Mouse (Mus musculus) hindbrain, embryonic 14.5 days (tissue): ENCODE measurements at regions not wholly inside any gene's neighbourhood (a gene's known extent, or its start where the extent isn't known, plus 50 kb on each side); places are given as distances from the start of the nearest gene placed in this dataset.

Experiments used
- ATAC-seq: fragments of 200-750 bp; cut with Nextera tagmentation; 2 replicates; pipeline ENCODE4 v1.8.0; 2017; ENCODE audit warnings: moderate number of reproducible peaks, mild to moderate bottlenecking, moderate TSS enrichment, moderate library complexity; ENCODE audit not compliant: low FRiP score
- DNase-seq: peaks from one replicate; pipeline ENCODE4 v3.0.0-alpha.2; 2015; ENCODE audit warnings: low spot score
- H3K27ac ChIP-seq: fragments of 300-500 bp; sonication (generic); 2 replicates; pipeline ENCODE4 v1.5.1; 2014; ENCODE audit warnings: mild to moderate bottlenecking, moderate library complexity
- H3K27me3 ChIP-seq: fragments of 300-500 bp; sonication (generic); 2 replicates; pipeline ENCODE4 v1.6.1; 2014; ENCODE audit warnings: mild to moderate bottlenecking, low read length, mixed read lengths; ENCODE audit not compliant: control insufficient read depth, insufficient read depth
- H3K36me3 ChIP-seq: fragments of 300-500 bp; sonication (generic); replicated peaks from 2 replicates; pipeline ENCODE4 v1.6.1; 2014; ENCODE audit not compliant: control insufficient read depth, insufficient read depth
- H3K4me1 ChIP-seq: fragments of 300-500 bp; sonication (generic); replicated peaks from 2 replicates; pipeline ENCODE4 v1.6.1; 2014; ENCODE audit warnings: antibody characterized with exemption, low read length, mixed read lengths; ENCODE audit not compliant: control insufficient read depth, insufficient read depth
- H3K4me2 ChIP-seq: fragments of 300-500 bp; sonication (generic); replicated peaks from 2 replicates; pipeline ENCODE4 v1.6.1; 2014; ENCODE audit warnings: mild to moderate bottlenecking, moderate library complexity
- H3K4me3 ChIP-seq: fragments of 300-500 bp; sonication (generic); replicated peaks from 2 replicates; pipeline ENCODE4 v1.5.1; 2014; ENCODE audit warnings: mild to moderate bottlenecking, low read length
- H3K9ac ChIP-seq: fragments of 300-500 bp; sonication (generic); 2 replicates; pipeline ENCODE4 v1.6.1; 2014
- H3K9me3 ChIP-seq: fragments of 300-500 bp; sonication (generic); 2 replicates; pipeline ENCODE4 v1.6.1; 2016; ENCODE audit warnings: low read length; ENCODE audit not compliant: control insufficient read depth
- WGBS: fragments of 180-500 bp; shearing (Covaris S2); extraction: QIAGEN DNeasy Blood & Tissue Kit; methylation state at CpG from one replicate; pipeline ENCODE4 v1.1.7; 2014; 5-methylcytosine and 5-hydroxymethylcytosine counted together

- ATAC-seq = peak; percentile 25; the same call in 1 of the 2 replicates
- no peaks in the 10 kb centered on the region for H3K36me3 ChIP-seq
- no peak for DNase-seq
These were observed 187.7 kb downstream of the Ankrd16 start for GRCm38 (mm10) chr2:11965374-11965773.

GRCm38 (mm10) chr2:11967001-11967400 lies 189.3 kb downstream of the Ankrd16 start:
- H3K27me3 ChIP-seq = no peaks in the 10 kb centered on the region
- H3K4me3 ChIP-seq = no peak overlapping the region
- no peak overlapping the region for H3K27ac ChIP-seq
- H3K4me2 ChIP-seq = no peak overlapping the region
- H3K36me3 ChIP-seq = no peaks in the 10 kb centered on the region
- WGBS = 77% methylated on average over 2 of the region's 2 CpGs
- DNase-seq = no peak
- no peak overlapping the region for H3K9ac ChIP-seq
- ATAC-seq = no peak
- no peaks in the 10 kb centered on the region for H3K4me1 ChIP-seq
- no peaks in the 10 kb centered on the region for H3K9me3 ChIP-seq

More at GRCm38 (mm10) chr2:11965374-11965773, 187.7 kb downstream of the Ankrd16 start:
- Histone ChIP-seq H3K27ac (no peak overlapping the region), H3K9ac (no peak overlapping the region), H3K9me3 (no peaks in the 10 kb centered on the region), H3K4me3 (no peak overlapping the region), H3K4me2 (no peak overlapping the region), H3K27me3 (no peaks in the 10 kb centered on the region), H3K4me1 (no peaks in the 10 kb centered on the region)
- 70% methylated on average over 3 of the region's 3 CpGs for WGBS

- DNase-seq (no peak), ATAC-seq (no peak)
- Histone ChIP-seq H3K27me3 (no peaks in the 10 kb centered on the region), H3K9me3 (no peaks in the 10 kb centered on the region), H3K9ac (no peak overlapping the region), H3K4me3 (no peak overlapping the region), H3K4me2 (no peak overlapping the region), H3K27ac (no peak overlapping the region), H3K36me3 (no peaks in the 10 kb centered on the region), H3K4me1 (no peaks in the 10 kb centered on the region)
- WGBS = 95% methylated on average over 5 of the region's 5 CpGs
These were observed 194.3 kb downstream of the Ankrd16 start for GRCm38 (mm10) chr2:11971972-11972371.

- Histone ChIP-seq H3K27ac (no peak overlapping the region), H3K4me1 (no peaks in the 10 kb centered on the region), H3K27me3 (no peaks in the 10 kb centered on the region), H3K4me3 (no peak overlapping the region), H3K9ac (no peak overlapping the region), H3K9me3 (no peaks in the 10 kb centered on the region), H3K36me3 (no peaks in the 10 kb centered on the region), H3K4me2 (no peak overlapping the region)
- DNase-seq = peak; percentile 85
- peak; percentile 77 for ATAC-seq
- WGBS = 37% methylated on average over 24 of the region's 24 CpGs
These were observed 224.5 kb downstream of the Ankrd16 start for GRCm38 (mm10) chr2:12001938-12002899.

GRCm38 (mm10) chr2:12004330-12004729 lies 226.7 kb downstream of the Ankrd16 start:
- 74% methylated on average over 4 of the region's 4 CpGs for WGBS
- Histone ChIP-seq H3K4me3 (no peak overlapping the region), H3K27ac (no peak overlapping the region), H3K9me3 (no peaks in the 10 kb centered on the region), H3K4me1 (no peaks in the 10 kb centered on the region), H3K4me2 (no peak overlapping the region), H3K9ac (no peak overlapping the region), H3K36me3 (no peaks in the 10 kb centered on the region), H3K27me3 (no peaks in the 10 kb centered on the region)
- DNase-seq (no peak), ATAC-seq (no peak)

GRCm38 (mm10) chr2:12007201-12007600 lies 229.5 kb downstream of the Ankrd16 start:
- Histone ChIP-seq H3K27me3 (no peaks in the 10 kb centered on the region), H3K36me3 (no peaks in the 10 kb centered on the region)
- no peak for ATAC-seq

GRCm38 (mm10) chr2:12011441-12011840 lies 233.8 kb downstream of the Ankrd16 start:
- Histone ChIP-seq H3K4me2 (no peak overlapping the region), H3K36me3 (no peaks in the 10 kb centered on the region), H3K27me3 (no peaks in the 10 kb centered on the region), H3K4me3 (no peak overlapping the region), H3K27ac (no peak overlapping the region), H3K4me1 (no peaks in the 10 kb centered on the region), H3K9ac (no peak overlapping the region), H3K9me3 (no peaks in the 10 kb centered on the region)
- DNase-seq = no peak
- WGBS = 59% methylated on average over 3 of the region's 3 CpGs
- no peak for ATAC-seq

More at GRCm38 (mm10) chr2:12007201-12007600, 229.5 kb downstream of the Ankrd16 start:
- Histone ChIP-seq H3K27ac (no peak overlapping the region), H3K9me3 (no peaks in the 10 kb centered on the region), H3K4me3 (no peak overlapping the region), H3K4me1 (no peaks in the 10 kb centered on the region), H3K9ac (no peak overlapping the region), H3K4me2 (no peak overlapping the region)
- 97% methylated on average over 4 of the region's 4 CpGs for WGBS
- no peak for DNase-seq

- 15% methylated on average over 1 of the region's 1 CpGs for WGBS
- DNase-seq = no peak
- ATAC-seq = no peak
These were observed 241.9 kb downstream of the Ankrd16 start for GRCm38 (mm10) chr2:12019607-12020006.

GRCm38 (mm10) chr2:12023402-12024111 lies 245.9 kb downstream of the Ankrd16 start:
- H3K4me2 ChIP-seq = no peak overlapping the region
- no peaks in the 10 kb centered on the region for H3K36me3 ChIP-seq
- DNase-seq = no peak
- H3K27ac ChIP-seq = no peak overlapping the region
- H3K4me1 ChIP-seq = no peaks in the 10 kb centered on the region
- no peak overlapping the region for H3K4me3 ChIP-seq
- no peaks in the 10 kb centered on the region for H3K27me3 ChIP-seq
- 57% methylated on average over 10 of the region's 10 CpGs for WGBS
- ATAC-seq = no peak
- no peak overlapping the region for H3K9ac ChIP-seq
- H3K9me3 ChIP-seq = no peaks in the 10 kb centered on the region

More at GRCm38 (mm10) chr2:12019607-12020006, 241.9 kb downstream of the Ankrd16 start:
- H3K9ac ChIP-seq = no peak overlapping the region
- H3K9me3 ChIP-seq = no peaks in the 10 kb centered on the region
- H3K4me2 ChIP-seq = no peak overlapping the region
- no peaks in the 10 kb centered on the region for H3K36me3 ChIP-seq
- H3K27ac ChIP-seq = no peak overlapping the region
- no peaks in the 10 kb centered on the region for H3K27me3 ChIP-seq
- H3K4me3 ChIP-seq = no peak overlapping the region
- H3K4me1 ChIP-seq = no peaks in the 10 kb centered on the region
